Mouse (Mus musculus): ENCODE data around the gene Snrnp70. TPM values are rescaled to one million over a fixed set of nuclear protein-coding genes. Genes with fewer than 3 reads are reported as not detected.

The Snrnp70 gene
- polyA plus RNA-seq (2015; fragmentation: Nextera tagmentation; extraction: Ambion mirVana), result 181 and 191 TPM in 2 replicates

DNA sequence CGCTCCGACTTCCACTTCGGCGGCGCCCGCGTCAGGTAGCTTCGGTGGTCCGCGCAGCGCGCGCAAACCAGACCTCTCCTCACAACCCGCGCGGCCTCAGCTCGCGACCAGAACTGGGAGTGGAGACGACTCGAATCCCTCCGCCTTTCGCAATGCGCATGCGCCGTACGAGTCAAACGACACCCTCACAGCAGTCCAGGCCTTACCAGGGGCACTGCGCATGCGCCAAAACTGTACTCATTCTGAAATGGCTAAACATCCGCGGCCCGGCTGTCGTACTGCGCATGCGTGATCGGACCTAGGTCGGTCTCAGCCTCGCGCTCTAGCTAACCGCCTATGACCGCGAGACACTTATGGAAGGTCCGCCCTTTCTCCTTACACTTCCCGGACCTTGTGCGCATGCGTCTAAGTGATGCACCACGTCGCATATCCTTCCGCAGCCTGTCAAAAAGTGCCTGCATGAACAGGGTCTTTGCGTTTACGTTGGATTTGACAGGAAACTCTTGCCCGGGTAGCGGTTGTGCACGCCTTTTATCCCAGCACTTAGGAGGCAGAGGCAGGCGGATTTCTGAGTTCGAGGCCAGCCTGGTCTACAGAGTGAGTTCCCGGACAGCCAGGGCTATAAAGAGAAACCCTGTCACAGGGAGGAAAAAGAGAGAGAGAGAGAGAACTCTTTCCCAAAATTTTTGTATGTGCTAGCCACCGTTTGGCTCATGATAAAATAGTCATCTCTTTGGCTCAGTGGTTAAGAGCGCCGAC, at the start of gene Snrnp70:
Gene Snrnp70, minus strand, starts transcription at position 165 of the 759 bp plus-strand sequence.
- ATAC-seq (ENCODE audit: low read depth), result peak; percentile 98
- under 1% methylated on average over 60 of the region's 60 CpGs for WGBS
- peak within 1 kb of the TSS; percentile 93 for H3K4me2 ChIP-seq (ENCODE audit: low read depth, low read length)

DNA sequence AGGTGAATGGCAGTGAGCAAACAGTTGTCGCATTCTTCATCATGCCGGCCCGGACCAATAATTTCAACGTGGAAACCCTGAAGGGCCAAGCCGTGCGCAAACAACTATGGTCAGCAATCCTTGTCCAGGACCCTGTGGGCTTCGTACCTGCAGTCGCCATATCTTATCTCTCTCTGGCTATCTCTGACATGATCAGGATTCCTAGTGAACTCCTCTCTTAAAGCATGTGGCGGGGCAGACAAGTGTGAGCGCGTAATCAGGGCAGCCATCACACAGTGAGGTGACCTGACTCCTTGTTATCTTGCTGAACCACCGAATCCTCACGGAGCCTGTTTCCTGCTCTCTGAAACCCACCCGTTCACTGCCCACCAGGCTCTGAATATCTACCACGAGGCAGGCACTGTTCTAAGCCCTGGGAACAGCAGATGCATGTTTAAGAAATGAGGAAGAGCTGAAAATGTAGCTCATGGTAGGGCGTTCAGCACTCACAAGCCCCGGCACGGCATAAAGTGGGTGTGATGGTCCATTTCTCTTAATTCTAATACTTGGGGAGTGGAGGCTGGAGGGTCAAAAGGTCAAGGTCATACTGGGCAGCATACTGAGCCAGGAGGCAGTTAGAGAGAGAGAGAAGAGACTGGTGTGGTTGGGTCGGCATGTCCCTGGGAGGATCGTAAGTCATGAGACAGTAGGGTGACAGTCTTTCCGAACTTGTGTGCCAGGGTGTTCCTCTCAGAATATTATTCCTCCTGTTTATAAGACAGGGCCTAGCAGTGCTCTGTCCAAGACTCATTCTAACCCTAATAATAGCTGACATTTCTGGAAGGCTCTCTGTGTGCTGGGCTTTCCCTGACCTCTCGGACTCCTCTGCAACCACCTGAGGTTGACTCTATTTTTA, 48.2 kb upstream of the Snrnp70 start:
- Histone ChIP-seq H3K36me3 (ENCODE audit: control insufficient read depth, insufficient read depth, low read length) (peaks cover 43% of the 10 kb centered on the region), H3K9me3 (ENCODE audit: control insufficient read depth, low read length) (no peaks in the 10 kb centered on the region)
- 67% methylated on average over 22 of the region's 22 CpGs for WGBS

More for the DNA sequence above, at the start of gene Snrnp70:
- peak within 1 kb of the TSS; percentile 93 for H3K9ac ChIP-seq (ENCODE audit: low read length)
- no peaks in the 10 kb centered on the region for H3K27me3 ChIP-seq (ENCODE audit: control insufficient read depth, insufficient read depth, low read depth, low read length)
- peak within 1 kb of the TSS; percentile 81 for H3K4me3 ChIP-seq (ENCODE audit: low read length)
- no peaks in the 10 kb centered on the region for H3K9me3 ChIP-seq (ENCODE audit: control insufficient read depth, low read length)
- H3K36me3 ChIP-seq (ENCODE audit: control insufficient read depth, insufficient read depth, low read length), result peaks cover 11% of the 10 kb centered on the region
- peaks cover 15% of the 10 kb centered on the region for H3K4me1 ChIP-seq (replicated peaks; ENCODE audit: control insufficient read depth, insufficient read depth, low read length)
- peak within 1 kb of the TSS; percentile 98 for H3K27ac ChIP-seq (ENCODE audit: low read length)

DNA sequence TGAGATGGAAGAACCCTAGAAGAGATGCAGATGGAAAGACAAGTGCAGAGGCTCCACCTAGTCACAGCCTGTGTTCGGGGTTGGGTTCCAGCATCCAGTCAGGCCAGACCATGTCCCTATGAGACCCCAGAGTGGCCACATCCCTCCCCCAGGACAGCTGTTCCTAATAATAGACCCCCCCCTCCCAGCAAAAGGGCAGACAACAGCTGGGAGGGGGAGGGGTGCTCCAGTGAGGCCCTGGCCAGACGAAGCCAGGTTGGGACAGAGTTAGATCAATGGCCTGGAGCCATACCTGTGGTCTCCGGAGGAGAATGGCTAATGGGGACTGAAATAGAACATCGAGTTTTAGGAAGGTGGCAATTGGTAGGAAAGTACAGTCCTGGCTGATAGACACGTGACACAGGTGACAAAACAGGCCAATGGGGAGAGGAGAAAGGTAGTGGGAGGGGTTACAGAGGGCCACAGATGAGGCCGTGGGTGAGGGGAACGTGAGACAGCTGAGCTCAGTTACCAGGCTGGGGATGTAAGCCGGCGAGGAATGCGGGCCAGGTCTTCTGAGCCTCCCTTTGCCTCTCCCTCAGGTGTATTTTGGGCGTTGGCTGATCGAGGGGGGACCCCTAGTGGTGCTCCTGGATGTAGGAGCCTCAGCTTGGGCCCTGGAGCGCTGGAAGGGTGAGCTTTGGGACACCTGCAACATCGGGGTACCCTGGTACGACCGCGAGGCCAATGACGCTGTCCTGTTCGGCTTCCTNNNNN, 42.2 kb upstream of the Snrnp70 start, which contains the start of gene Ruvbl2:
Gene Ruvbl2, minus strand, starts transcription at position 576 of the 756 bp plus-strand sequence.
- Histone ChIP-seq H3K9ac (ENCODE audit: low read length) (peak within 1 kb of the TSS; percentile 35), H3K27me3 (ENCODE audit: control insufficient read depth, insufficient read depth, low read depth, low read length) (no peaks in the 10 kb centered on the region), H3K36me3 (ENCODE audit: control insufficient read depth, insufficient read depth, low read length) (peaks cover 11% of the 10 kb centered on the region), H3K27ac (ENCODE audit: low read length) (no peak within 1 kb of the TSS), H3K4me3 (ENCODE audit: low read length) (no peak within 1 kb of the TSS), H3K4me2 (ENCODE audit: low read depth, low read length) (peak within 1 kb of the TSS; percentile 18), H3K4me1 (replicated peaks; ENCODE audit: control insufficient read depth, insufficient read depth, low read length) (peaks cover 33% of the 10 kb centered on the region), H3K9me3 (ENCODE audit: control insufficient read depth, low read length) (no peaks in the 10 kb centered on the region)
- no peak for ATAC-seq (ENCODE audit: low read depth)
- 22% methylated on average over 19 of the region's 19 CpGs for WGBS

More for the DNA sequence above, 48.2 kb upstream of the Snrnp70 start:
- H3K27ac ChIP-seq (ENCODE audit: low read length), result no peak overlapping the region
- H3K9ac ChIP-seq (ENCODE audit: low read length), result no peak overlapping the region
- no peaks in the 10 kb centered on the region for H3K27me3 ChIP-seq (ENCODE audit: control insufficient read depth, insufficient read depth, low read depth, low read length)
- H3K4me1 ChIP-seq (replicated peaks; ENCODE audit: control insufficient read depth, insufficient read depth, low read length), result no peaks in the 10 kb centered on the region; the same call in 1 of the 2 replicates
- H3K4me3 ChIP-seq (ENCODE audit: low read length), result no peak overlapping the region
- H3K4me2 ChIP-seq (ENCODE audit: low read depth, low read length), result no peak overlapping the region
- no peak for ATAC-seq (ENCODE audit: low read depth)

DNA sequence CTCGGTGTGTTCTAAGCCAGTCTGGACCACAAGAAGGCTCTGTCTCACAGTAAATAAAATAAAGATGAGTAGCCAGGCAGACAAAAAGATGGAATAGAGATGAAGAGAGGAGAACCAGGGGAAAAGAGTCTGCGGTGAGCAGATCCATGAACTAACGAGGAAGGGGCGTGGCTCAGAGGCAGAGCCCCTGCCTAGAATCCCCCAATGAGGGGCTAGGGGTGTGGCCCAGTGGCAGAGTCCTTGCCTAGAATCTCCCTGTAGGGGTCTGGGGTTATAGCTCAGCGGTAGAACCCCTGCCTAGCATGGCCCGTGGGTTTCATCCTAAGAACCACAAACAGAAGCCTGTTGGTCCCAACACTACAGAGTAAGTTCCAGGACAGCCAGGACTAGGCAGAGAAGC, 41.5 kb upstream of the Snrnp70 start:
- H3K9ac ChIP-seq (ENCODE audit: low read length), result peak overlapping the region; percentile 35
- no peak overlapping the region for H3K4me3 ChIP-seq (ENCODE audit: low read length)

DNA sequence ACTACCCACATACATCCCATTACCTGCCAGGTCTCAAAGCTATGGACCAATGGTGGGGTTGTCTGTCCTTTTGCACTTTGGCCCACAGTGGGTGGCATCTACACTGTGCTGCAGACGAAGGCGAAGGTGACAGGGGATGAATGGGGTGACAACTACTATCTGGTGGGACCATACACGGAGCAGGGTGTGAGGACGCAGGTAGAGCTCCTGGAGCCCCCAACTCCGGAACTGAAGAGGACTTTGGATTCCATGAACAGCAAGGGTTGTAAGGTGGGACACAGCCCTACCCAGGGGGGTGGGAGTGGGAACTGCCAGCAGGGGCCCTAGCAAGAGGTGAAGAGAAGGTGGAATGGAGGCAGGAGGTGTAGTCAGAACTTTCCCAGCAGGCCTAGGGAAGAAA, 40.9 kb upstream of the Snrnp70 start:
- Histone ChIP-seq H3K9me3 (ENCODE audit: control insufficient read depth, low read length) (no peaks in the 10 kb centered on the region), H3K4me1 (replicated peaks; ENCODE audit: control insufficient read depth, insufficient read depth, low read length) (peaks cover 33% of the 10 kb centered on the region), H3K4me2 (ENCODE audit: low read depth, low read length) (peak overlapping the region; percentile 75), H3K36me3 (ENCODE audit: control insufficient read depth, insufficient read depth, low read length) (peaks cover 14% of the 10 kb centered on the region), H3K27me3 (ENCODE audit: control insufficient read depth, insufficient read depth, low read depth, low read length) (no peaks in the 10 kb centered on the region), H3K9ac (ENCODE audit: low read length) (peak overlapping the region; percentile 26; the same call in 1 of the 2 replicates), H3K27ac (ENCODE audit: low read length) (no peak overlapping the region), H3K4me3 (ENCODE audit: low read length) (no peak overlapping the region)
- WGBS, result 79% methylated on average over 5 of the region's 5 CpGs
- ATAC-seq (ENCODE audit: low read depth), result no peak

More for the DNA sequence above, 41.5 kb upstream of the Snrnp70 start:
- peaks cover 11% of the 10 kb centered on the region for H3K36me3 ChIP-seq (ENCODE audit: control insufficient read depth, insufficient read depth, low read length)
- no peak overlapping the region for H3K27ac ChIP-seq (ENCODE audit: low read length)
- peaks cover 33% of the 10 kb centered on the region for H3K4me1 ChIP-seq (replicated peaks; ENCODE audit: control insufficient read depth, insufficient read depth, low read length)
- ATAC-seq (ENCODE audit: low read depth), result no peak
- no peaks in the 10 kb centered on the region for H3K27me3 ChIP-seq (ENCODE audit: control insufficient read depth, insufficient read depth, low read depth, low read length)
- no peaks in the 10 kb centered on the region for H3K9me3 ChIP-seq (ENCODE audit: control insufficient read depth, low read length)
- WGBS, result 48% methylated on average over 6 of the region's 6 CpGs
- peak overlapping the region; percentile 16 for H3K4me2 ChIP-seq (ENCODE audit: low read depth, low read length)

DNA sequence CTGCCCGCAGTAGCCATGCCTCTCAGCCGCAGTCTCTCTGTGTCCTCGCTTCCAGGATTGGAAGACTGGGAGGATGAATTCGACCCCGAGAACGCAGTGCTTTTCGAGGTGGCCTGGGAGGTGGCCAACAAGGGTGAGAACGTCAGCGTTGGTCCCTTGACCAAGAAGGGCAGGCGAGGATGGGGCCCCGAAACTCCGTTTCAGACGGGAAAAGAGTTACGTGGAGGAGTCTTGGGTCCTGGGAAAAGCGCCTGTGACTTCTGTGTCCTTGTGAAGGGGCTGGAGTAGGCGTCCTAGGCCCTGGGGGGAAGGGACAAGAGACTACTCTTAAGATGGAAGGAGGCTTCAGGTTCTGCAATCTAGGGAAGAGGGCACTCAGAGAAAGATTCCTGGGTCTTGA, 39.5 kb upstream of the Snrnp70 start:
- no peaks in the 10 kb centered on the region for H3K27me3 ChIP-seq (ENCODE audit: control insufficient read depth, insufficient read depth, low read depth, low read length)
- 1% methylated on average over 16 of the region's 16 CpGs for WGBS
- peak overlapping the region; percentile 75 for H3K4me2 ChIP-seq (ENCODE audit: low read depth, low read length)
- H3K27ac ChIP-seq (ENCODE audit: low read length), result peak overlapping the region; percentile 92
- peak overlapping the region; percentile 69 for H3K4me3 ChIP-seq (ENCODE audit: low read length)
- peaks cover 33% of the 10 kb centered on the region for H3K4me1 ChIP-seq (replicated peaks; ENCODE audit: control insufficient read depth, insufficient read depth, low read length)
- no peak for ATAC-seq (ENCODE audit: low read depth)
- no peaks in the 10 kb centered on the region for H3K9me3 ChIP-seq (ENCODE audit: control insufficient read depth, low read length)
- H3K36me3 ChIP-seq (ENCODE audit: control insufficient read depth, insufficient read depth, low read length), result peaks cover 10% of the 10 kb centered on the region
- peak overlapping the region; percentile 89 for H3K9ac ChIP-seq (ENCODE audit: low read length)

DNA sequence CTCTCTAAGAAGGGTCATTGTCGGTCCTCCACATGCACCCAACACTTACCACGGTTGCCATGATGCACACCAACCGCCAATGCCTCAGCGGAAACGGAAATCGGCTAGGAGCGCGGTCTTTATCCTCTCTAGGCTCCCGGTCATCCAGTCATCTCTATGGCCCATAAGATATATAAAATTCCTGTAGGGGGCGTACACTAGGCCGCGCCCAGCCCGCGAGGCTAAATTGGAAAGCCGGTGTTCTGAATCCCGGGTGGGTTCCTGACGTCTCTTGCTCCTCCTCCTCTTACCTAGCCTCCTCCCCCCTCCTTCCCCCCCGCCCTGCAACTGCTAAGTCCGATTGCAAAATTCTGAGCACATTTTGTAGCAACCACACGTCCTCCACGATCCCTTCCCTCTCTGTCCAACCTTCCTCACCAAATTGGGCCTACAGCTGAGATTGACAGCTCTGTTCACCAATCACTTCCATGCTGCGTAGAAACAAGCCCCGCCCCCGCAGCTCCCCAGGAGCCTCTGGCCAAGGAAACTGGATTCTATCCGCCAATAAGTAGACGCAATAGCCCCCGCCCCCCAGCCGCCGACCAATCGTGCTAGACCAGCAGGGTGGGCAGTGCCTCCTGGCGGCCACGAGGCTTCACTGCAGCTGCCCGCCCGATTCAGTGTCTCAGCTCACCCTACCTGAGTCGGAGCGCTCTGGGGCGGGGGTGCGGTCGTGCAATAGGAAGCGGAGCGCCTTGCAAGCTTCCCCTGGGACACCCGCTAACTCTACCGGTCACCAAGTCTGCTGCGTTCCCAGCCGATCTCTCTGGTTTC, 38.9 kb upstream of the Snrnp70 start, which contains the start of gene Gys1:
Gene Gys1, plus strand, starts transcription at position 642 of the 813 bp plus-strand sequence.
- WGBS, result under 1% methylated on average over 45 of the region's 45 CpGs
- peak within 1 kb of the TSS; percentile 88 for H3K4me3 ChIP-seq (ENCODE audit: low read length)
- peak within 1 kb of the TSS; percentile 92 for H3K27ac ChIP-seq (ENCODE audit: low read length)
- H3K9ac ChIP-seq (ENCODE audit: low read length), result peak within 1 kb of the TSS; percentile 89
- peaks cover 5% of the 10 kb centered on the region; the same call in 1 of the 2 replicates for H3K36me3 ChIP-seq (ENCODE audit: control insufficient read depth, insufficient read depth, low read length)
- peak; percentile 98 for ATAC-seq (ENCODE audit: low read depth)
- H3K9me3 ChIP-seq (ENCODE audit: control insufficient read depth, low read length), result no peaks in the 10 kb centered on the region
- peaks cover 33% of the 10 kb centered on the region for H3K4me1 ChIP-seq (replicated peaks; ENCODE audit: control insufficient read depth, insufficient read depth, low read length)
- H3K4me2 ChIP-seq (ENCODE audit: low read depth, low read length), result peak within 1 kb of the TSS; percentile 87
- H3K27me3 ChIP-seq (ENCODE audit: control insufficient read depth, insufficient read depth, low read depth, low read length), result no peaks in the 10 kb centered on the region

DNA sequence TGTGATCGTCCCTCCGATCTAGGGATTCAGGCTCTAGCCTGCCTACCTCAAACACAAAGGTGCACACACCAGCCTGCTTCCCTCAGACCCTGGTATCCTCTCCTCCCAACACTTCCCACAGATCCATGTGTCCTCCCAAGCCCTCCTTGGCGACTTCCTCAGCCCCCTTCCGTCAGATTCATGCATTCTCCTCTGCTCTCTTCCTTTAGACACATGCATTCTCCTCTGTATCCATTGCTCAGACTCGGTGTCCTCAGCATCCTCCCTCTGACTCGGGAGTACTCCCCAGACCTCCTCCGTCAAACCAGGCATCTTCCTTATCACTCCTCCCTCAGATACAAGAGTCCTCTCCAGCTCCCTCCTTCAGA, 38.3 kb upstream of the Snrnp70 start:
- Histone ChIP-seq H3K9me3 (ENCODE audit: control insufficient read depth, low read length) (no peaks in the 10 kb centered on the region), H3K4me3 (ENCODE audit: low read length) (peak overlapping the region; percentile 88), H3K27me3 (ENCODE audit: control insufficient read depth, insufficient read depth, low read depth, low read length) (no peaks in the 10 kb centered on the region), H3K4me2 (ENCODE audit: low read depth, low read length) (peak overlapping the region; percentile 87), H3K9ac (ENCODE audit: low read length) (peak overlapping the region; percentile 87), H3K36me3 (ENCODE audit: control insufficient read depth, insufficient read depth, low read length) (peaks cover 8% of the 10 kb centered on the region; the same call in 1 of the 2 replicates), H3K4me1 (replicated peaks; ENCODE audit: control insufficient read depth, insufficient read depth, low read length) (peaks cover 33% of the 10 kb centered on the region), H3K27ac (ENCODE audit: low read length) (peak overlapping the region; percentile 86)
- under 1% methylated on average over 7 of the region's 7 CpGs for WGBS
- no peak for ATAC-seq (ENCODE audit: low read depth)
